Mouse (Mus musculus): Measurements from ENCODE around the gene Vps13d.

GRCm38 (mm10) chr4:144971048-144971447 lies 223.8 kb downstream of the Vps13d start:
- TF ChIP-seq POLR2A (IDR thresholded peaks at IDR 0.05; ENCODE audit: insufficient read depth, low read depth, low read length) (no peak), CTCF (IDR thresholded peaks at IDR 0.05; ENCODE audit: insufficient read depth, low read depth, low read length) (no peak)
